Mouse (Mus musculus) E14TG2a.4 (cell line): ENCODE data around the gene Cdkl1.

Experiments used
- H3K27me3 ChIP-seq: 2 replicates; pipeline ENCODE4 v1.6.1; 2014; ENCODE audit warnings: low read length, control low read depth; ENCODE audit not compliant: insufficient read depth
- H3K36me3 ChIP-seq: 2 replicates; pipeline ENCODE4 v1.6.1; 2014; ENCODE audit warnings: low read length, control low read depth; ENCODE audit not compliant: insufficient read depth
- H3K4me1 ChIP-seq: replicated peaks from 2 replicates; pipeline ENCODE4 v1.6.1; 2014; ENCODE audit warnings: low read depth, low read length, control low read depth
- H3K4me3 ChIP-seq: replicated peaks from 2 replicates; pipeline ENCODE4 v1.5.1; 2014; ENCODE audit warnings: mild to moderate bottlenecking, low read length
- H3K9me3 ChIP-seq: 2 replicates; pipeline ENCODE4 v1.6.1; 2014; ENCODE audit warnings: low read length, control low read depth
- CTCF ChIP-seq: conservative IDR thresholded peaks from 2 replicates; pipeline ENCODE4 v1.5.1; 2014; ENCODE audit warnings: low read length
- NANOG ChIP-seq: IDR thresholded peaks from 2 replicates; pipeline ENCODE4 v1.6.1; 2014; ENCODE audit warnings: borderline replicate concordance, low read length, mixed read lengths
- POU5F1 ChIP-seq: IDR thresholded peaks from 2 replicates; pipeline ENCODE4 v1.6.1; 2014; ENCODE audit warnings: low read length, borderline replicate concordance

Cdkl1 gene

DNA sequence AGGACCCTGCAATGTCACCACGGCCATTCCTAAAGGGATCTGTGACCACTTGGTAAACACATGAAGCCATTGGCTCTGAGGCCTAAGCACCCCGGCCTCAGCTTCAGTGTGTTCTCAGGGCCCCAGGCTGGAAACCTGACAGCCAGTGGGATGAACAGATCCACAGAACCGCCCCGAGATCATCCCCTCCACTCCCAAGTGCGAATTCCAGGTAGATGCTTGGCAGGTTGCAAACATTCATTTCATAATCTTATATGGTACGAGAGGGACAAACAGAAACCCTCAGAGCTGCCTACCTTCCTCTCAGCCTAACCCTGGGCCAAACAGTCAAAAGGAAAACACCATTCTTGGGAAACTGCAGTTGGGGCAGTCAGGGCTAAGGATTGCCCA is 13.7 kb downstream of the Cdkl1 start:
- no peak for TF ChIP-seq POU5F1
- TF ChIP-seq NANOG, result no peak
- no peak for TF ChIP-seq CTCF
- H3K9me3 ChIP-seq, result no peaks in the 10 kb centered on the region
- peaks cover 3% of the 10 kb centered on the region for H3K27me3 ChIP-seq
- no peaks in the 10 kb centered on the region for H3K36me3 ChIP-seq
- no peaks in the 10 kb centered on the region for H3K4me1 ChIP-seq
- no peak overlapping the region for H3K4me3 ChIP-seq

DNA sequence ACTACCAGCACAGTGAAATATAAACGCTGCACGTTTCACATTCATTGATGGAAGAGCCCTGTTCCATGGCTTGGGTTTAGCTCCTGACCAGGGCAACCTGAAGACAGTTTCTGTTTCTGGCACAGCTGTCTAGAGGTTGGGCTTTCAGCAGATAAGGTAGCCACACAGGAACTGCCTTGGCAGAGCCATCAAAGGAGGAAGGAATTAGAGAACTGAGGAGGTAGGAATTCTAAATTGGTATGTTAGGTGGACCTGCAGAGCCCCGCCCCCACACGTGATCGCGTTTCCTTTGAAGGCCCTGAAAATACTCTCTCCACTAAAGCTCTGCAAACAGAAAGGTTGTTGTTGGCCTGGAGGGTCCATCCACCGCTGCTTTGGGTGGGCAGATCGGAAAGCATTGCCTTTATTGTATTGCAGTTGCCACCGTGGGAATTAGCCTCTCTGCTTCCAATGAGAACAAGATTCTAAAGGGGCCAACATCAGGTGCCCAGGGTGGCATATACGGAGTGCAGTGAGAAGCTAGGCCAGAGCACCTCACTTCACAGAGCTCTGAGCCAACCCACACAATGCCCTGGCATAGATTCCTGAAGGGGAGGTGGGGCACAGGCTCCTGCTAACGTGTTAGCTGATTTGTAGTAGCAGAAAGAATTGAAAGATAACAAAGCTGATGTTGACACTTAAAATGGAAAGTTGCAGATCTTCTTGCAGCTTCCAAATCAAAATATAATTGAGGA is 14.3 kb downstream of the Cdkl1 start:
- Histone ChIP-seq H3K4me1 (no peaks in the 10 kb centered on the region), H3K27me3 (no peaks in the 10 kb centered on the region), H3K9me3 (no peaks in the 10 kb centered on the region), H3K4me3 (no peak overlapping the region), H3K36me3 (no peaks in the 10 kb centered on the region)
- TF ChIP-seq POU5F1 (no peak), CTCF (no peak), NANOG (no peak)

DNA sequence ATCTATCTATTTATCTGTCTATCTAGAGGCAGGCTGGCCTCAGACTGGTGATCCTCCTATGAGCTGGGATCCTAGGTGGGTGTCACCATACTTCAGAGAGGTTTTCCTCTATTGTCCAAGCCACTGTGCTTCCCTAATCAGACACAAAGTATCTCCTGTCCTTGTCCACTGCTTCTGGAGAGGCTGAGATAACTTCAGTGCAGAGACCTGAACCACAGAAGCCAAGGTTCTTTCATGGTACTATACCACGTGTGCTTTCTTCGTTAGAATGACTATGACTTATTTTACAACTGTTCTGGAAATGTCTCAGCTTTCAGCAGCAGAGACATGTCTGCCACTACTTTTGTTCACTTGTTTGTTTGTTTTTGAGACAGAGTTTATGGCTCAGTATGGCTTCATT is 22.2 kb downstream of the Cdkl1 start:
- Histone ChIP-seq H3K9me3 (no peaks in the 10 kb centered on the region), H3K27me3 (no peaks in the 10 kb centered on the region; the same call in 1 of the 2 replicates), H3K4me1 (no peaks in the 10 kb centered on the region), H3K36me3 (no peaks in the 10 kb centered on the region), H3K4me3 (no peak overlapping the region)
- no peak for TF ChIP-seq NANOG
- no peak for TF ChIP-seq POU5F1
- TF ChIP-seq CTCF, result no peak

DNA sequence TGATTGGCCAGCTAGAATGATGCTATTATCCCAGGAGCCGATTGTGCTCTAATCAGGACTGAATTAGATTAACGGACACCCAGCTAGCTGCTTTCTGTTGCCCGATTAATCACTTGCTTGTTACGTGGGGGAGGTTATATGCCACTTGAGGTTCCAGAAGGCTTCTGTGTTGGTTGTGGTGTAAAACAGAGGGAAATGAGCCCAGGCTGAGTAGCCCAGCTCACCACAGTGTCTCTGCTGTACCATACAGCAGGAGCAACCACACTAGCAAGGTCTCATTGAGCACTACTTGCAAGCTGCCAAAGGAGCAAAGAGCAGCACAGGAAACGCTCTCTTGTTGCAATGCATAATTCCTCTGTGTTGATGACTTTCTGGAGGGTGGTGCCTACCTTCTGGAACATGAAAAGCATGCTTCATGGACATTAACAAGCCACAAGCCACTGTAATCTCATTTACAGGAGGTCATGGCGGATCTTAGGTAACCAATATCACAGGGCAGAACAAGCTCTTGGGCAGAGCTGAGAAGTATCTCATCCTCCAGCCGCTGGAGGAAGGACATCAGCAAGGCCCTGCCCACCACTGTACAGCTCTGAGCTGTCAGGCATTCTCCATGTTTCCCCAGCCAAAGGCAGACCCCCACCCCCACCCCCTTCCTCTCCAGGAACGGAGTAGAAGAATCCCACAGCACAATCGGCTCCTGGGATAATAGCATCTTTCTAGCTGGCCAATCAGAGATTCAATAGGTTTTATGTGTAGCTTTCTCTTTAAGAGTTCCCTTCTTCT is 23.4 kb downstream of the Cdkl1 start:
- no peaks in the 10 kb centered on the region for H3K9me3 ChIP-seq
- TF ChIP-seq NANOG, result no peak
- no peak for TF ChIP-seq CTCF
- TF ChIP-seq POU5F1, result no peak
- H3K36me3 ChIP-seq, result no peaks in the 10 kb centered on the region
- no peak overlapping the region for H3K4me3 ChIP-seq
- H3K27me3 ChIP-seq, result peaks cover 1% of the 10 kb centered on the region; the same call in 1 of the 2 replicates
- no peaks in the 10 kb centered on the region for H3K4me1 ChIP-seq

DNA sequence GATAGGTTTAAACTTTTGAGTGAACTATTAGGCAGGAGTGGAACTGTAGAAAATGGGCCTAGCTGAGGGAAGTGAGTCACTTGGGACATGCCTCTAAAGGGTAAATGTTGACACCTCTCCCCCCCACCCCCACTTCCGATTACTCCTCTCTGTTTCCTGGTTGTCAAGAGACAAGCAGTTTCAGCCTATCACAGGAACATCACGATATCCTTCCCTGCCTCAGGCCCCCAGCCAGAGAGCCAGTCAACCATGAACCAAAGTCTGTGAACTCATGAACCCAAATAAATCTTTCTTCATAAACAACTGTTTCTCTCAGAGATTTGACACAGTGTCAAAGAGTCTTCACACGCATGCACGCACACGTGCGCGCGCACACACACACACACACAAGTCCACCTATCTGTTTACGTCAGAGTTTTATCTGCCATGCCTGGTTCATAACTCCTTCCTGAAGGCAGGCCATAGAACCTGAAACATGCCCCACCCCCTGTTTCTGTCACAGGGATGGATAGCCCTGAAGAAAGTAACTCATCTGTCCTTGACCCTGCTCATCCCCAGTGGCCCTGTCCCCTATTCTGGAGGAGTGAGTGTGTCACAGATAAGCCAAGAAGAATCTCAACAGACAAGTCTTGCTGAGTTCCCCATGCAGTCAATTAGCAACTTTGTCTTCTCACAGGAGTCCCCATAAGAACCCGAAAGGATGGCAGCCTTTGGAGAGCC is 24.7 kb downstream of the Cdkl1 start:
- Histone ChIP-seq H3K9me3 (no peaks in the 10 kb centered on the region), H3K4me1 (no peaks in the 10 kb centered on the region), H3K4me3 (no peak overlapping the region), H3K27me3 (peaks cover 3% of the 10 kb centered on the region; the same call in 1 of the 2 replicates), H3K36me3 (no peaks in the 10 kb centered on the region)
- TF ChIP-seq POU5F1, result no peak
- TF ChIP-seq NANOG, result no peak
- TF ChIP-seq CTCF, result no peak

DNA sequence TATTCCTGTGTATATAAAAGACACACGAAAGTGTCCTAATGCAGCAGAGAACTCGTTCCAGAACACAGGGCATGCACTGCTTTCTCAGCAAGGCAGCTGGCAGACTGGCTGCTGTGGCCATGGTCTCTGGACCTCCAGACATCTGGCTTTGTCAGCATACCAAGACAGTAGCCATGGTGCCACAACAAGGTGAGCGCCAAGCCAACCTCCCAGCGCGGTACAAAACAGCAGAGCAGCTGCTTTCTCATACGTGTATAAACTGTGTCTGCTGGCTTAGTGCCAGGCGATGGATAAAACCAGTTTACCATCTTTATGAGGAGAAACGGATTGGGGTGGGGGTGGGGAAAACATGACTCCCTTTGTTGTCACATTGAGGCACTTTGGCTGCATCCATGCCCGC is 25.5 kb downstream of the Cdkl1 start:
- TF ChIP-seq CTCF, result no peak

DNA sequence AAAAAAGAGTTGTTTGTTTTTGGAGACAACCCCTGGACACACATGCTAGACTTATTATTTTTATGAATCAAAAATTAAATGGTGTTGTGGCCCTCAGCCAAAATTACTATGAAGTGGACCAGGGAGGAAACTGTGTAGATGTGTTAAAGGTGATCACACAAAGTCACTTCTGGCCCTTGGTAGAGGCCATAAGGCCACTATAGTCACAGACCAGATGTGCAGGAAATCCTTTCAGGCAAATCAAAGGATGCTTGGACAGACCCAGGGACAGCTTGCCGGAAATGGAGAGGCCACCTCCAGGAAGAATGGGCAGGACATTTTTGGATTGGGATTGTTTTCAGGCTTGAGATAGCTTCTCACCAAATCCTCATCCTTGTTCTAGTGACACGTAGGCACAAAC is 29.5 kb downstream of the Cdkl1 start:
- peaks cover 3% of the 10 kb centered on the region; the same call in 1 of the 2 replicates for H3K27me3 ChIP-seq

More for the DNA sequence above, 25.5 kb downstream of the Cdkl1 start:
- Histone ChIP-seq H3K9me3 (no peaks in the 10 kb centered on the region), H3K4me3 (no peak overlapping the region), H3K4me1 (peaks cover 5% of the 10 kb centered on the region; the same call in 1 of the 2 replicates), H3K27me3 (peaks cover 3% of the 10 kb centered on the region; the same call in 1 of the 2 replicates), H3K36me3 (no peaks in the 10 kb centered on the region)

DNA sequence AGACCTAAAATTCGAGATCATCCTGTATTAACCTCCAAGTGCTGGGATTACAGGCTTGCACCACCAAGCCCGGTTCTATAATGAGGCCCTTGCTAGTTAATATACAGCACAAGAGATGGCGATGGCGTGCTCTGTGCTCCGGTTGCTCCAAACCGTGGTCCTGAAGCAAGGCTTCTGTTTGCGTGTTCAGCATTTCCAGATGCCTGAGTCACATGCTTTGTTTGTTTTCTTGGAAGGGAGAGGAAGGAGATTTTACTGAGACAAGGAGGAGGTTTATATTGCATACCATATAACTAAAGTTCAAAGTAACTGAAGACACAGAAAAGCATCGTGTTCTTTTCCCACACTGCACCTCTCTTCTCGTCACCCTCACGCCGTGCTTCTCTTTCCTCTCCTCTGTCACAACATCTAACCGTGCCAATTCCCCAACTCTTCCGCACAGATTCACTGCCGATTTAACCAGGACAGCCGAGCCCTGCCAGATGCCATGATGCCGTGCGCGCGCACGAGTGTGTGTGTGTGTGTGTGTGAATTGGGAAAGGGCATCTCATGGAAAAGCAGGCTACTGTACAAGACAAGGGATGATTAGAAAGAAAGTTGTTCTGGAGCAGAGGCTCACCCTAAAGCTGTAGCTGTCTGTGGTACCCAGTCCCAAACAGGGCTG is 30.2 kb downstream of the Cdkl1 start:
- Histone ChIP-seq H3K36me3 (no peaks in the 10 kb centered on the region), H3K27me3 (0 out of 2 replicates have a peak, but pooled peaks cover 7% of the 10 kb centered on the region), H3K9me3 (no peaks in the 10 kb centered on the region), H3K4me3 (no peak overlapping the region), H3K4me1 (peaks cover 23% of the 10 kb centered on the region)
- TF ChIP-seq NANOG, result no peak
- no peak for TF ChIP-seq POU5F1
- TF ChIP-seq CTCF, result no peak

More for the DNA sequence above, 29.5 kb downstream of the Cdkl1 start:
- peaks cover 23% of the 10 kb centered on the region for H3K4me1 ChIP-seq
- H3K4me3 ChIP-seq, result no peak overlapping the region
- TF ChIP-seq CTCF, result no peak
- no peak for TF ChIP-seq POU5F1
- no peak for TF ChIP-seq NANOG
- H3K9me3 ChIP-seq, result no peaks in the 10 kb centered on the region
- no peaks in the 10 kb centered on the region for H3K36me3 ChIP-seq
